Mouse (Mus musculus) kidney, adult 2 months (tissue): ENCODE data around the gene Slc25a18.

Experiments
- CTCF ChIP-seq: fragments of 200-500 bp; conservative IDR thresholded peaks from 2 replicates; pipeline ENCODE4 v1.5.1; 2011; ENCODE audit warnings: low read depth, mild to moderate bottlenecking, control low read depth, low read length, moderate library complexity, mixed read lengths; ENCODE audit not compliant: insufficient read depth, insufficient read length
- POLR2A ChIP-seq: fragments of 200-500 bp; IDR thresholded peaks from one replicate; pipeline ENCODE4 v1.6.1; 2011; ENCODE audit warnings: low read depth, low read length, control low read depth

GRCm38 (mm10) chr6:120778226-120778625 lies 4.8 kb downstream of the Slc25a18 start:
- TF ChIP-seq CTCF (no peak), POLR2A (no peak)
